In genomic region chr11:54592585-54592984, GRCm38 (mm10) we compare ENCODE assay signal across 12 mouse cellular contexts.
A peak's percentile ranks its signal among the peaks of the same experiment; 100 is the strongest.
DNase-seq lines count a peak whose midpoint lies in the region; ATAC-seq and TF ChIP-seq lines count a peak whose summit lies in the region.
"Had no signal": no experiment of that assay in that cellular context is flagged by ENCODE, and none has a peak within 500 bp of the region (broad histone marks: within the 10 kb centered on the region; RNA-seq: fewer than 3 reads in every experiment).

No protein-coding gene starts in this region.

- peaks cover 6% of the 10 kb centered on the region; the same call in 1 of the 2 replicates for H3K36me3 ChIP-seq in heart, embryonic 13.5 days
- H3K36me3 ChIP-seq in neural tube, embryonic 11.5 days (ENCODE audit: control insufficient read depth, insufficient read depth, low read length), result no peaks in the 10 kb centered on the region
- no peaks in the 10 kb centered on the region for H3K36me3 ChIP-seq in hindbrain, embryonic 14.5 days (replicated peaks; ENCODE audit: control insufficient read depth, insufficient read depth)
- no peaks in the 10 kb centered on the region for H3K36me3 ChIP-seq in stomach, postnatal 0 days (ENCODE audit: control insufficient read depth, insufficient read depth, low read length)
- H3K36me3 ChIP-seq in kidney, adult 2 months (ENCODE audit: control insufficient read depth, insufficient read depth, low read length), result no peaks in the 10 kb centered on the region

- WGBS in heart, embryonic 13.5 days, result 22% methylated on average over 3 of the region's 3 CpGs
- 59% methylated on average over 3 of the region's 3 CpGs for WGBS in neural tube, embryonic 11.5 days
- 51% methylated on average over 3 of the region's 3 CpGs for WGBS in hindbrain, embryonic 14.5 days
- WGBS in stomach, postnatal 0 days, result 60% methylated on average over 3 of the region's 3 CpGs
- 82% methylated on average over 3 of the region's 3 CpGs for WGBS in kidney, adult 2 months

- H3K4me1 ChIP-seq in heart, embryonic 13.5 days, result peaks cover 23% of the 10 kb centered on the region
- H3K4me1 ChIP-seq in neural tube, embryonic 11.5 days (ENCODE audit: control insufficient read depth, insufficient read depth, low read length), result no peaks in the 10 kb centered on the region
- 0 out of 2 replicates have a peak, but pooled peaks cover 4% of the 10 kb centered on the region for H3K4me1 ChIP-seq in hindbrain, embryonic 14.5 days (replicated peaks; ENCODE audit: control insufficient read depth, insufficient read depth, low read length)
- H3K4me1 ChIP-seq in stomach, postnatal 0 days (replicated peaks; ENCODE audit: control insufficient read depth, insufficient read depth), result no peaks in the 10 kb centered on the region
- no peaks in the 10 kb centered on the region for H3K4me1 ChIP-seq in kidney, adult 2 months (ENCODE audit: control insufficient read depth, insufficient read depth, low read length)

- DNase-seq in heart, postnatal 25 days (ENCODE audit: low spot score), result no peak
- no peak for DNase-seq in neural tube, embryonic 11.5 days (ENCODE audit: low spot score)
- no peak for DNase-seq in neural tube, embryonic 10.5 days (ENCODE audit: extremely low spot score, low spot score)
- DNase-seq in hindbrain, embryonic 14.5 days (ENCODE audit: low spot score), result no peak
- DNase-seq in stomach, postnatal 0 days (ENCODE audit: low spot score), result no peak
- no peak for DNase-seq in kidney, adult 2 months
- DNase-seq: cerebellum, postnatal 14 days; kidney, postnatal 36 days had no signal

- intact Hi-C loops in heart, postnatal 25 days (cut with DNase I), result no loop called here

- no peak overlapping the region for H3K4me3 ChIP-seq in heart, embryonic 13.5 days
- H3K4me3 ChIP-seq in neural tube, embryonic 11.5 days (ENCODE audit: low read depth, low read length), result no peak overlapping the region
- no peak overlapping the region for H3K4me3 ChIP-seq in hindbrain, embryonic 14.5 days (replicated peaks; ENCODE audit: low read length)
- H3K4me3 ChIP-seq in stomach, postnatal 0 days (ENCODE audit: low read depth, low read length), result no peak overlapping the region
- H3K4me3 ChIP-seq in kidney, adult 2 months (ENCODE audit: insufficient read depth, low read depth, low read length), result no peak overlapping the region
- H3K4me3 ChIP-seq: liver, embryonic 15.5 days; megakaryocyte, embryonic 14.5 days had no signal

- no peaks in the 10 kb centered on the region for H3K9me3 ChIP-seq in heart, embryonic 13.5 days
- no peaks in the 10 kb centered on the region for H3K9me3 ChIP-seq in neural tube, embryonic 11.5 days (ENCODE audit: control insufficient read depth, low read length)
- H3K9me3 ChIP-seq in hindbrain, embryonic 14.5 days (ENCODE audit: control insufficient read depth, low read length), result no peaks in the 10 kb centered on the region
- no peaks in the 10 kb centered on the region for H3K9me3 ChIP-seq in stomach, postnatal 0 days (ENCODE audit: control insufficient read depth, low read length)
- H3K9me3 ChIP-seq: liver, embryonic 15.5 days; megakaryocyte, embryonic 14.5 days had no signal

- no peak for TF ChIP-seq CTCF in stomach, postnatal 0 days (IDR thresholded peaks at IDR 0.05; ENCODE audit: low read depth)
- TF ChIP-seq CTCF in kidney, adult 2 months (conservative IDR thresholded peaks at IDR 0.05; ENCODE audit: insufficient read depth, insufficient read length, low read depth, low read length), result no peak

- H3K4me2 ChIP-seq in heart, embryonic 13.5 days, result peak overlapping the region; percentile 43
- no peak overlapping the region for H3K4me2 ChIP-seq in neural tube, embryonic 11.5 days (ENCODE audit: low read depth)
- no peak overlapping the region for H3K4me2 ChIP-seq in hindbrain, embryonic 14.5 days (replicated peaks)
- no peak overlapping the region for H3K4me2 ChIP-seq in stomach, postnatal 0 days (replicated peaks; ENCODE audit: low read depth)
- H3K4me2 ChIP-seq: liver, embryonic 15.5 days had no signal

- peak overlapping the region; percentile 31; the same call in 1 of the 2 replicates for H3K27ac ChIP-seq in heart, embryonic 13.5 days (replicated peaks)
- peak overlapping the region; percentile 51; the same call in 1 of the 2 replicates for H3K27ac ChIP-seq in neural tube, embryonic 11.5 days (ENCODE audit: low read depth, low read length)
- H3K27ac ChIP-seq in hindbrain, embryonic 14.5 days, result peak overlapping the region; percentile 59; the same call in 1 of the 2 replicates
- H3K27ac ChIP-seq in stomach, postnatal 0 days (replicated peaks), result no peak overlapping the region
- no peak overlapping the region for H3K27ac ChIP-seq in kidney, adult 2 months (ENCODE audit: insufficient read depth, low read depth, low read length)
- H3K27ac ChIP-seq: liver, embryonic 15.5 days had no signal

- H3K27me3 ChIP-seq in heart, embryonic 13.5 days (replicated peaks), result no peaks in the 10 kb centered on the region
- no peaks in the 10 kb centered on the region for H3K27me3 ChIP-seq in neural tube, embryonic 11.5 days (ENCODE audit: control insufficient read depth, insufficient read depth, low read length)
- no peaks in the 10 kb centered on the region for H3K27me3 ChIP-seq in hindbrain, embryonic 14.5 days (ENCODE audit: control insufficient read depth, insufficient read depth, low read length)
- no peaks in the 10 kb centered on the region for H3K27me3 ChIP-seq in stomach, postnatal 0 days (ENCODE audit: control insufficient read depth, insufficient read depth, low read length)
- H3K27me3 ChIP-seq in kidney, adult 2 months (replicated peaks; ENCODE audit: control insufficient read depth, insufficient read depth, low read length), result no peaks in the 10 kb centered on the region
- H3K27me3 ChIP-seq: liver, embryonic 15.5 days; megakaryocyte, embryonic 14.5 days had no signal

- no peak for ATAC-seq in heart, embryonic 13.5 days (ENCODE audit: extremely low read depth, insufficient number of reproducible peaks, low FRiP score, low TSS enrichment)
- ATAC-seq in neural tube, embryonic 11.5 days (ENCODE audit: insufficient read depth, low FRiP score, low TSS enrichment), result no peak
- no peak for ATAC-seq in hindbrain, embryonic 14.5 days (ENCODE audit: low FRiP score)
- ATAC-seq in stomach, postnatal 0 days (ENCODE audit: low FRiP score, low TSS enrichment), result peak; percentile 40; the same call in 1 of the 2 replicates
- no peak for ATAC-seq in granulocyte monocyte progenitor cell, adult 5-6 weeks (replicated peaks; ENCODE audit: poor library complexity, severe bottlenecking)

- no peak for TF ChIP-seq POLR2A in kidney, adult 2 months (IDR thresholded peaks at IDR 0.05; ENCODE audit: low read depth, low read length)

- no peak for TF ChIP-seq EP300 in stomach, postnatal 0 days (optimal IDR thresholded peaks at IDR 0.05)

- no peak overlapping the region for H3K9ac ChIP-seq in heart, embryonic 13.5 days
- H3K9ac ChIP-seq in neural tube, embryonic 11.5 days (ENCODE audit: low read length), result no peak overlapping the region
- H3K9ac ChIP-seq in hindbrain, embryonic 14.5 days, result no peak overlapping the region
- no peak overlapping the region for H3K9ac ChIP-seq in stomach, postnatal 0 days (ENCODE audit: low read length)
- H3K9ac ChIP-seq: liver, embryonic 15.5 days had no signal

Comparison
In these comparisons a context has a peak if more than half of its experiments do, and no peak if none do; other contexts are left out.
1. H3K27ac ChIP-seq: peak in heart, embryonic 13.5 days (single experiment), neural tube, embryonic 11.5 days (single experiment) and hindbrain, embryonic 14.5 days (single experiment); none in stomach, postnatal 0 days (single experiment) and kidney, adult 2 months (single experiment).